Mouse (Mus musculus): Measurements from ENCODE around the gene Ankrd26.

The Ankrd26 gene

GRCm38 (mm10) chr6:118478957-118479708 is 82.9 kb downstream of the Ankrd26 start, which contains the start of gene Zfp9:
TSS of gene Zfp9 (minus strand) at chr6:118479320.
- peak; percentile 84 for DNase-seq (ENCODE audit: low read depth, low spot score)

GRCm38 (mm10) chr6:118477875-118478785 is 83.9 kb downstream of the Ankrd26 start:
- no peak for DNase-seq (ENCODE audit: low read depth, low spot score)

GRCm38 (mm10) chr6:118462069-118462705 is 99.8 kb downstream of the Ankrd26 start:
- DNase-seq (ENCODE audit: low read depth, low spot score) = no peak

GRCm38 (mm10) chr6:118457726-118458125 is 104.3 kb downstream of the Ankrd26 start:
- no peak for DNase-seq (ENCODE audit: low read depth, low spot score)

GRCm38 (mm10) chr6:118455042-118455631 is 106.9 kb downstream of the Ankrd26 start, which contains the start of gene Zfp248:
TSS of gene Zfp248 (minus strand) at chr6:118455528.
- peak; percentile 93 for DNase-seq (ENCODE audit: low read depth, low spot score)

- no peak for DNase-seq (ENCODE audit: low read depth, low spot score)
Measured at GRCm38 (mm10) chr6:118454452-118454851, 107.6 kb downstream of the Ankrd26 start.

All from mesoderm, embryonic 11.5 days (tissue).